Mouse (Mus musculus) frontal cortex, adult (tissue): Measurements from ENCODE around the gene Olfr374.
"Not testable (repeated sequence)": the region's sequence is repeated elsewhere in the genome, so short reads cannot be mapped to it uniquely, and the experiment has no call there.

Experiments
- ATAC-seq: cut with Nextera tagmentation; 2 replicates; pipeline ENCODE4 v1.9.2; 2017; ENCODE audit warnings: mild to moderate bottlenecking, moderate library complexity, mixed read lengths; ENCODE audit not compliant: low TSS enrichment

Olfr374 gene

DNA sequence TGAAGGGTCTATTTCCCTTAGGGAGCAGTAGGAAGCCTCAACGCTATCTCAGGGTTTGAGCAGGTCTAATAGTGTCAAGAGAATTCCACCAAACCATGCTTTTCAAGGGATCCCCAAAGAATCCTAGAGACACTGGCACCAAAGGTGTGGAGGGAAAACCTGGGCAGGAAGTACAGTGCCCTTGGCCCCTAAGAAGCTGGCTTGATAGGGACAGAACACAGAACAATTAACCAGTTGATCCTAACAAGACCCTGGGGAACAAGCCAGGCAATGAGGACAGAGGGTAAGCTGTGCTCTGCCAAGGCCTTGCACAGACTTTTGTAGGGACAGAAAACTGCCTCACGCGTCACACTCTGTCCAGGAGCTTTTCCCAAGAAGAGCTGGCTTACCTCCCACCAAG lies at the start of gene Olfr374:
TSS of gene Olfr374 (plus strand) at position 301 of the 400 bp plus-strand sequence.
- ATAC-seq: no peak

DNA sequence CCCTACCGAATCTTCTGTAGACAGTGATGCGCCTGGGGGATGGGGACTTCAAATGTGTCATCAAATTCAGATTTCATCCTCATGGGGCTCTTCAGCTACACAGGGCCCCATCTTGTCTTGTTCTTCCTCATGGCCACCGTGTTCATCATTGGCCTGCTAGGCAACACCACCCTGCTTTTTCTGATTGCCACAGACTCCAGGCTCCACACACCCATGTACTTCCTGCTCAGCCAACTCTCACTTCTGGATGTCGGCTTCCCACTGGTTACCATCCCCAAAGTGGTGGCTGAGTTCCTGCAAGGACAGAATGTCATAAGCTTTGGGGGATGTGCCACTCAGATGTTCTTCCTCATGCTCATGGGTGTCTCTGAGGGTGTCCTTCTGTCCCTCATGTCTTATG lies 49.2 kb upstream of the Olfr374 start:
- ATAC-seq: not testable (repeated sequence)

DNA sequence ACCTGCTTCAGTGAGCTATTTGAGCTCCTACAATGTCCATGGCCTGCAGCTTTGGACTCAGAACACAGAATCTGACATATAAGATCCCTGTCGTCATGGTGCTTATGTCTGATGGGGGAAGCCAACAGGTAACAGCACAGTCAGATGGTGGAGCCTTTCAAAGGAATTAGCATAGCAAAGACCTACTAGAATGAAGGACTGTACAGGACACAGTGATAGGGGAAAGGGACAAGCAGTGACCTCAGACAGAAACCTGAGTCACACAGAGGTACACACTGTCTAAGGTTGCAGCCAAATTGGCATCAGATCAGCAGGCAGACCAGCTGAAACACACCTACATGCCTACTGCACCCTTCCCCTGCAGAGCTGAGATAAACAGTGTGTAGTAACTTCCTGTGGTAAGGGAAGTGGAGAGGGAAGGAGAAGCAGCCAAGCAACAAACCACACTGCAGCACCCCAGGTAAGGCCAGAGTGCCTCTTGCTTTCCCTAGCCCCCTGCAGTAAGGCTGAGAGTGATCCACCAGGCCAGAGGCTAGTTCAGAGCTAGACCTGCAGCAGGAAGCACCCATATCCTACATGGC lies 39.9 kb upstream of the Olfr374 start:
- not testable (repeated sequence) for ATAC-seq

DNA sequence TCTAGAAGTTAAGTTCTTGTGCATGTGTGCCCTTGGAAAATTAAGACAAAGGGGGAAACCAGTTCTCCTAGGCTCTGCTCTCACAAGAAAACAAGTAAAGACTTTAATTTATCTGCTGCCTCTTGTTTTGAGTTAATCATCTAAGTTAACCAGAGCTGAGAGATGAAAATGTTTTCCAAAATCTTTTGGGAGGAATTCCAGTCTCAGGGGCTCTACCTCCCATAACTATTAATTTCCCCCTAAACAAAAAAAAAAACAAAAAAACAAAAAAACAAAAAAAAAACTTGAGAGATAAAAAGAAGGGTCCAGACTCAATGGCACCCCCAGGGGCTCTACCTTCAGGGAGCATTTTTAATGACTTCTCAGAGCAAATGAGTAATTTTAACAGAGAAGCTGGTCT lies 24.0 kb upstream of the Olfr374 start, which contains the start of gene Olfr373:
TSS of gene Olfr373 (plus strand) at position 301 of the 400 bp plus-strand sequence.
- ATAC-seq: not testable (repeated sequence)

DNA sequence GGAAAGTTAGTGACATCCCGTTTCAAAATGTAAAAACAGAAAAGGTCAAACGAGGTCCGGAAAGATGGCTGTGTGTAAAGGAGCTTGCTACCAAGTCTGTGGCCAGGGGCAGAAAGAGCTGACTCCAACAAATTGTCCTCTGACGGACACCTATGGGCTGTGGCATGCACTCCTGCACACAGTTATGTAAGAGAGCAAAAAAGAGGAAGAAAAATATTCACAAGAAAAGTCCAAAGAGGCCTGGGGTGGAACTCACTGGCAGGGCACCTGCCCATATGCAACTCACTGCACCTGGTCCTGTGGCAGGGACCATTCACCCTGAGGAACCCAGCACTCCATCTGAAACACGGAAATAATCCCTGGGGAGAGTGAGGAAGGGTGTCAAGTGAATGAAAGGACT lies 22.1 kb upstream of the Olfr374 start:
- ATAC-seq: no peak

DNA sequence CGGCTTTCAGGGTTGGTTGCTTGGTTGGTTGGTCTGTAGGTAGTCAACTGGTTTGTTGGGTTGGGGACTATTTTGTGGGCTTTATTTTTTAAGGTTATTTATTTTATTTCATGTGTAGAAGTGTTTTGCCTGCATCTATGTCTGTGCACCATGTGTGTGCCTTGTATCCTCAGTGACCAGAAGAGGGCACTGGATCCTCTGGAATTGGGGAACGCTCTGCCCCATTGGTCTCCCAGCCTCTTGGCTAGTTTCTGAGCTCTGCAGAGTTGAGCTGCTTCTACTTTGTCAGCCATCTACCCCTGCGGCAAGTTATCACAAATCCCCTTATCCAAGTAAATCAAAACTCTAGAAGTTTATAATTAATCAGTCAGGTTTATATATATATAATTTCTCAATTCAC lies 19.2 kb upstream of the Olfr374 start:
- not testable (repeated sequence) for ATAC-seq

DNA sequence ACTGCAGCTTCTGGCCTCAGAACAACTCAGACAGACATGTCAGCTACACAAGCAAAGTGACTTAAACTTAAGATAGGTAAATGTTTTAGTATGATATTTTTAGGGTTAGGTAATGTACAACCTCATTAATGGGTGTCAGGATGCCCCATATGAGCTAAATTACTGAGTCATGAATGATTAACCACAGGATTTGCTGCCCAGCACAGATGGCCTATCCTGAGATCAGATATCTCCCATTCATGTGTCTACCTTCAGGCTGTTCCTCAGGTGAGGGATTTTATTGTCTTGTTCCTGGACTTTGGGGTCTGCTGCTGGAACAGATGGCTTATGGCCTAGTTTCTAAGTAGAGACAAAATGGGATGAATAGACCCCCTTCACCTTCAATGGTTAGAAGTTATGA lies 10.1 kb upstream of the Olfr374 start:
- not testable (repeated sequence) for ATAC-seq

DNA sequence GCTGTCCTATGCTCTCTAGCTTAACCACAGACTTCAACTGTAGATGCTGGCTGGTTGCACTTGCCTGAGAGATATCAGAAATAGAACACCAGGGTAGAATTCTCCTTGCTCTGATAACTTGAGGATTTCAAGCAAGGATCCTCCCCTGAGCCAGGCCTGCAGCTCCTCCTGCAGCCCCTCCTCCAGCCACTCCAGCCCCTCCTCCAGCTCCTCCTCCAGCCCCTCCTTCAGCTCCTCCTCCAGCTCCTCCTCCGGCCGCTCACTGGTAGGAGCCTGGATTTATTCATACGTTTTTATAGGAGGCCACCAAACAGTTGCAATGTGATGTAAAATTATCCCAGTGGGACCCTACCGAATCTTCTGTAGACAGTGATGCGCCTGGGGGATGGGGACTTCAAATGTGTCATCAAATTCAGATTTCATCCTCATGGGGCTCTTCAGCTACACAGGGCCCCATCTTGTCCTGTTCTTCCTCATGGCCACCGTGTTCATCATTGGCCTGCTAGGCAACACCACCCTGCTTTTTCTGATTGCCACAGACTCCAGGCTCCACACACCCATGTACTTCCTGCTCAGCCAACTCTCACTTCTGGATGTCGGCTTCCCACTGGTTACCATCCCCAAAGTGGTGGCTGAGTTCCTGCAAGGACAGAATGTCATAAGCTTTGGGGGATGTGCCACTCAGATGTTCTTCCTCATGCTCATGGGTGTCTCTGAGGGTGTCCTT lies 7.3 kb upstream of the Olfr374 start:
- not testable (repeated sequence) for ATAC-seq

DNA sequence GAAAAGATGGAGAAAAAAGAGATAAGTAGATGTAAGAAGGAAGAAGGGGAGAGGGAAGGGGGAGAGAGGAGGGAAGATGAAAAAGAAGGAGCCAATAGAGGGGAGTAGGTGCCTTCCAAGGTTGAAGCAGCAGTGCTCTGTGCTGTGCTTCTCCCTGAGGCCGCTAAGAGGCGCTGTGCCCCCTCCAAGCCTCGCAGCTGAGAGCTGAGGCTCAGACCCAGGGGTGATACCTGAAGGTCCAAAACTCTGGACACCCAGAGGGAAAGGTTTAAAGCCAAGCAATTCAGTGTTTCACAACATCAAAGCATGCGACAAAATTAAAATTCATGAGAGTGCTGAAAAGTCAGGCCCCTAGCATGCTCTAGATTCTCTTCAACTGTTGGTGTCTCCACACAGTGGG lies 1.7 kb upstream of the Olfr374 start:
- ATAC-seq: no peak

DNA sequence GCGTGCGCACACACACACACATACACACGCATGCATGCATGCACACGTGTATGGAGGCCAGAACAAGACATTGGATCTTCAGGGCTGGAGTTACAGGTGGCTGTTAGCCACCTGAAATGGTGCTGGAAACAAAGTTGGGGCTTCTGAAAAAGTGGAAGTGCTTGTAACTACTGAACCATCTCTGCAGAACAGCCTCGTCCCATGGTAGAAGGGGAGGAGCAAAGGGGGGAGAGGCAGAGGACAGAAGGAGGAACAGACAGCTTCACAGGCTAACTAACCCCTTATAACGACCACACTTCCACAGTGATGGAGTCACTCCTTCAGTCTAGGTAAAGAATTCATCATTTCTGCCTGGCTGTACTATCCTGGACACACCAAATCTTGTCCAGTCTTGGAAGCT lies 4.0 kb downstream of the Olfr374 start:
- ATAC-seq: no peak

DNA sequence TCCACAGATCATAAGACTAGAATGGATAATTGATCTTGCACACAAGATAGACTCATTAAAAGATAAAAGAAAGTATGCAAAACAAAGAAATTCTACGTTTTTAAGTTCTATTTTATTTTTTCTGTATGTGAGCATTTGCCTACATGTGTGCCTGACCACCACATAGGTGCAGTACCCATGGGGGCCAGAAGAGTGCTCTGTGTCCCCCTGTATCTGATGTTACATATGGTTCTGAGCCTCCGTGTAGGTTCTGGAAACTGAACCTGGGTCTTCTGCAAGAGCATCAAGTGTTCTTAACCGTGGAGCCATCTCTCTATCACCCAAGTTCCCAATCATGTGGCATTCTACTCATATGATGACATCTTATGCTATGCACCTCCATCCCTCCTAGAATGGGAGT lies 5.6 kb downstream of the Olfr374 start:
- ATAC-seq: no peak

DNA sequence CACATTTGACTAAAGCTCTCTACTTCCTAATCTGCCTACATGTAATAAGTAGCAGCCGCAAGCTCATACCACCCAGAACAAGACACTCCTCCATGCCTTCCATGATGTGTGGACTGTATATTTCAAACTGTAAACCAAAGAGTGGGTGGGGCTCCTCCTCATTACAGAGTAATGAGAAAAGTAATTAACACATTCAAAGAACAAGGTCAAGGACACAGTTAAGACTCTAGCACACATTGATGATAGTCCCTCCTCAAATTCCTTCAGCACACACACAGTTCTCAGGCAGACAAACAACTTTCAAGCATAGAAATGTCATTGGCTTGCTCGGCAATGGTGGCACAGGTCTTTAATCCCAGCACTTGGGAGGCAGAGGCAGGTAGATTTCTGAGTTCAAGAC lies 8.4 kb downstream of the Olfr374 start:
- no peak for ATAC-seq

DNA sequence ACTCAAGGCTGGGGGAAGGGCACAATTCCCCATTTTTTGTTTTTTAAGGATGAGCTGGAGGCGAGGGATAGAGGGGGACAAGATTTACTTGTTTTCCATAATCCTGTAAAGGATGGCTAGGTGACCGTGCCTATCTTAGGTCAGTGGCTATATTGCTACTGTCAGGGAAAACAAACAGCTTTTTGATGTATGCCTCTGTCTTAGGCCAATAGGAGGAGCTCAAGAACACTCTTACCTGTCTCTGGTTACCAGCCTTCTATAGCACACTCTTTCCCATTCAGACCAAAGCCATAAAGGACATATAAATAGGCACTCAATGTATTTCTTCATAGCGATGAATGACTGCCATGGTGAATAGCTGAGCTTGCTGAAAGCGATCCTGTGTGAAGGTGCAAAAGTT lies 11.8 kb downstream of the Olfr374 start:
- ATAC-seq: no peak

DNA sequence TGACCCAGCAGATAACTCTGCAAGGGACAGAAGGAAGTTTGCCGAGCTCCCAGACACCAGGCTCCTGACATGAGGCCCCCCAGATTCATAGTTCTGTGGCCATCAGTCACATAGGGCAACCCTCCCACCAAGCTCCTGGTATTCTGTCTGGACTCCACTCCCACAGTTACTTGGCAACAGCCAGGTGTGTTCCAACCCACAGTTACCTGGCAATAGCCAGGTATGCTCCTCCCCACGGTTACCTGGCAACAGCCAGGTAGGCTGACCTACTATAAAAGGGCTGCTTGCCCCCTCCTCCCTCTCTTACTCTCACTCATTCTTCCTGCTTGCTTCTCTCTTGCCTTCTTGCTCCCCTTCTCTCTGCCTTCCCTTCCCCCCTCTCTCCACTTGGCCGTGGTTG lies 14.6 kb downstream of the Olfr374 start:
- not testable (repeated sequence) for ATAC-seq

DNA sequence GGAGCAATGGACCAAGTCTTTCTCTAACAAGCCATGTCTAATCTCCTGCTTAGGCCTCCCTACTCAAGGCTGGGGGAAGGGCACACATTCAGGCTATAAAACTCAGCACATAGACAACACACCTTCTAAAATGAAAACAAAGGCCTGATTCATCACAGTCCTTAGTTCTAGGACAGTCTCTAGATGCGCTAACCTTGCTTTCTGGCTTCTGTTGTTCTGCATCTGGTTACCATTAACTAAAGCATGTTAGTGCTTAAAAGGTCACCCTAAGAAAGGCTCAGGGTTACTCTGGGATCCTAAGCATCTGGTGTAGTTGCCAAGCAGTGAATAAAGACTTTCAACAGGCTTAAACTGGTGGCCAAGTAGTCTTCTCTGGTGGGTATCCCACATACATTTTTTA lies 15.2 kb downstream of the Olfr374 start:
- ATAC-seq: no peak

DNA sequence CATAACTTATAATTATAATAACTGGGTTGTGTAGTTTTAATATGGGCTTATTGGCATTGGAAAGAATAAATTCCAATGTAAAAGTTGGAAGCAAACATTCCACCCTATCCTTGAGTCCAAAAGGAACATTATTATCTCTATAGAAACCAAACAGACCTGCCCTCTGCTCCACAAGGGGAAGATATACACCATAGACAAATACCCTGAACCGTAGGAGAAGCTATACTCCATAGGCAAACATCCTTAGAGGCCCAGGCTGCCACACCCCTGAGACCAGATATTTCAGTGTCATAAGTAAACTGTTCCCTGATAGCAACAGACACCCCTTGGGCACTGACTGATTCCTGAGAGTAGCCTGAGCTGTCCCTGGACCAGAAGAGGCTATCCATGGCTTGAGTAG lies 21.0 kb downstream of the Olfr374 start:
- ATAC-seq: no peak

DNA sequence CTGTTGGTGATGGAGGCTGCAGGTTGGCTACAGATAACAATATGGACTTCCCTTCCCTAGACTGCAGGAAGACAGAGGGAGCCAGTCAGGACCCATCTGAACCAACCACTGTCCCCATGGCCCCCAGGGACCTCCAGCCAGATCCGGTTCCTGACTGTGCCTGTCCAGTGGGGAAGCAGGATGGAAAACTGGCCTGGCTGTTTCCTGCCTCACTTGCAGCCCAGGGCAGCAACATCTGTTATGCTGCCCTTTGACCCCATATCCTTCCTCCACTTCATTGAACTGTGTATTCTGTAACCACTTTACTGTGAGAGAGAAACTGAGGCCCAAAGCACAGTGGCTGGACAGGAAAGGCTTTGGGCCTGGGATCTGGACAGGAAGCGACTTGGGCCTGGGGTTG lies 24.4 kb downstream of the Olfr374 start:
- no peak for ATAC-seq

DNA sequence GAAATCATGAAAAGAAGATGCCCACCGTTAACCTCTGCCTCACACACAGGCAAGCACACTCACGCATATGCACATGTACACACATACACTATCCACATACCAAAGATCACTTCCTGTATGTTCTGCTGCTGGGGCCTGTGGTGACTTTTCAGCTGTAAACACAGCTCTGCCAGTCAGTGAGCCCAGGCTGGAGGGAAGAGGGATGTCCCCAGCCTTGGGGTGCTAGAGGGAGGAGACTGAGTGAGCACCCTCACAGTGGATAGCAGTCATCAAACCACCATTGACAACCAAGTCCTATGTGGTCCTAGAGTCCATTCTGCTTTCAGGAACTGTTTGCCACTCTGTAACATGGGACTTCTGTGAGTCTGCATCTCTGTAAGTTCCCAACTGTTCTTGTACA lies 25.1 kb downstream of the Olfr374 start:
- no peak for ATAC-seq

DNA sequence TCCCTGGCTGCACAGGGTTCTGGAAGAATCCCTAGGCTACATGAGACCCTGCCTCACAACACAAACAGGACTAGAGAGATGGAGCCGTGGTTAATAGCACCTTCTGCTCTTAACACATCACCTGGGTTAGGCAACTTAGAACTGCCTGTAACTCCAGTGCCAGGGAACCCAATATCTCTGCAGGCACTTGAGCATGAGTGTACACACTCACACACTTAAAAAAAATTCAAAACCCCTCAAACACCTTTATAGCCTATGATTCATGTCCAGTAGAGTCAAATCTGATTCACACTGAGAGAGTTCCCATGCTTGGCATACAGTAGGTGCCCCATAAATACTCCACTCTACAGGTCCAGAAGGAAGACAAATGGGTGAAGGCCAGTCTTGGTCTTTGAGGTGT lies 25.6 kb downstream of the Olfr374 start:
- no peak for ATAC-seq

DNA sequence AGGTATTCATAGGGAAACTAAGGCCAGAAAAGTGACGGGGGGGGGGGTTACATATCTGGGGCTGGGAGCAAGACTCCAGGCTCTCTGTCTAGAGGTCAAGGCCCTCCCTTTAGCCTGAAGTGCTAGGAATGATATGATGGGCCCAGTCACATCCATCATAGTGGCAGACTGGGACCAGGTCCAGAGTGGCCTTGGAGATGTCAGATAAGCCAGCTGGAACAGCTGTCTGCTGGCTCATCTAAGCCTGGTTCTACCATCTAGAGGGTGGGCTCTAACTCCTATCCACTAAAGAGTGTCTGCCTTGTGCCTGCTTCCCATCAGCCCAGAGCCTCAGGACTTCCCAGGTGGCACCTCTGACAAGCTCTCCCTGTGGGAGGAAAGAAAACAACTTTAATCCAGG lies 26.1 kb downstream of the Olfr374 start:
- ATAC-seq: no peak

DNA sequence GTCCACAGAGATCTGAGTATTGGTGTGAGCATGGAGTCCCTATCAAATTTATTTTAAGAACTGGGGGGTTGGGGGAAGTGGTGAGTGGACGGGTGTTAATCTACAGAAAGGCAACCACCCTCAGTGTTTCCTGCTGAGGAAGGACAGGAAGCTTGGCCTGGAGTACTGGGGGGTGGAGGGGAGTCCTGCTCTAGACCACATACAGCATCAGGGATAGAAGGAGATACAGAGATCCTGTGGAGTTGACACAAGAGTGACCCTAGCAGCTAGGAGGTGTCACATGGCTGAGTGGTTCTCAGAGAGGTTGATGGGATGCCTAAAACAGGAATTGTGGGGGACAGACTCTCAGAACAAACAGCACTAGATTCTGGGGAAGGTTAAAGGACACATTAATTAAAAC lies 26.7 kb downstream of the Olfr374 start:
- ATAC-seq: no peak

DNA sequence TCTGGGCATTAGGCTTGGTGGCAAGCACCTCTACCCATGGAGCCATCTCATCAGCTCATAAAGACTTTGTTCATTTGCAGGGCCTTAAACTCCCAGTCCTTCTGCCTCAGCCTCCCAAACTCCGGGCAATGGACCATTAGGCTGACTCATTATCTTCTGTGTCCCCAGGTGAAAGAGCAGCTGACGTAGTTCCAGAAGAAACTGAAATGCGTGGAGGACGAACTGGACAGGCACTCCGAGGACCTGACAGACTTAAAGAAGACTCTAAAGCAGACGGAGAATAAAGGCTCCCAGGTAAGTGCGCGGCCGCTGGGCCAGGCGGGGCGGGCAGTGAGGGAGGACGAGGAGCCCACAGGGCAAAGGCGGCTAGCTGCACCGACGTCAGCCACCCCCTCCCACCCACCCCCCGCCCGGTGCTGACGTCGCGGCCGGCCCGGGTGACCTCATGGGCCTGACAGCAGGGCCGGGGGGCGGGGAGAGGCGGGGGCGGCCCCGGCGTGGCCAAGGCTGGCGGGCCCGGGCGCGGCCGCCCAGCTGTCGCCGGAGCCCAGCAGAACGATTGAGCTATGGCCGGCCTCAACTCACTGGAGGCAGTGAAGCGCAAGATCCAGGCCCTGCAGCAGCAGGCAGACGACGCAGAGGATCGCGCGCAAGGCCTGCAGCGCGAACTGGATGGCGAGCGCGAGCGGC lies 28.1 kb downstream of the Olfr374 start, which contains the start of gene Tpm4:
TSS of gene Tpm4 (plus strand) at position 220 of the 690 bp plus-strand sequence.
- peak; percentile 69 for ATAC-seq
